Mouse (Mus musculus): ENCODE results near the gene Akt3.

- TF ChIP-seq CTCF (IDR thresholded peaks at IDR 0.05; ENCODE audit: low read depth, low read length) (no peak), POLR2A (IDR thresholded peaks at IDR 0.05; ENCODE audit: borderline replicate concordance, low read depth, low read length) (no peak)
Observed at GRCm38 (mm10) chr1:176997254-176997653, 260.7 kb downstream of the Akt3 start.

Measured in bone marrow macrophage, adult 2 months (primary cell).